Mouse (Mus musculus) heart, postnatal 0 days (tissue): ENCODE results near the gene Fam129a.

ENCODE experiments used
- CTCF ChIP-seq: IDR thresholded peaks from 2 replicates; pipeline ENCODE4 v1.5.1; 2016; ENCODE audit warnings: antibody characterized with exemption, control low read depth, low read depth
- EP300 ChIP-seq: IDR thresholded peaks from 2 replicates; pipeline ENCODE4 v1.6.1; 2016; ENCODE audit warnings: antibody characterized with exemption, low read depth

DNA sequence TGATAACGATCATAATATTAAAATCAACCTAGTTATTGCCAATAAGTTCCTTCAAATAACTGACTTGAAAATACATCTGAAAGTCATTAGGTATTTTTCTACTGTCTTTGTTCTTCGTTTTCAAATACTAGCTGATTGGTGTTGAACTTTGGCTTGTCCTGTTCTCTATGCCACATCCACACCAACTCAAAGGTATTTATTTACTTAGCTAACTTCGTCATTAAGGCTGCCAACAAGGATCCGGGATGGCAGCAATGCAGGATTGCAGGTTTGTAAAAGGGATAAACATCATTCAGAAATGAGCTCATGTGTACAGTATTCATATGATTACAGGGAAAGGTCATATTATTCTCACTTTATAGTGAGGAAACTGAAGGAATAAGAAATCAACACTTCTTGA is 182.0 kb downstream of the Fam129a start:
- TF ChIP-seq CTCF (no peak), EP300 (no peak)
